Mouse (Mus musculus) monocyte, adult 5-6 weeks (primary cell): ENCODE measurements at regions not wholly inside any gene's neighbourhood (a gene's known extent, or its start where the extent isn't known, plus 50 kb on each side); places are given as distances from the start of the nearest gene placed in this dataset.
A peak's percentile ranks its signal among the peaks of the same experiment; 100 is the strongest.

Experiments
- ATAC-seq: fragments of 153-309, 156-312 bp; replicated peaks from 2 replicates; pipeline ENCODE4 v1.8.0; 2017; ENCODE audit warnings: mild to moderate bottlenecking; ENCODE audit not compliant: low TSS enrichment, insufficient number of reproducible peaks, severe bottlenecking, poor library complexity, low FRiP score

DNA sequence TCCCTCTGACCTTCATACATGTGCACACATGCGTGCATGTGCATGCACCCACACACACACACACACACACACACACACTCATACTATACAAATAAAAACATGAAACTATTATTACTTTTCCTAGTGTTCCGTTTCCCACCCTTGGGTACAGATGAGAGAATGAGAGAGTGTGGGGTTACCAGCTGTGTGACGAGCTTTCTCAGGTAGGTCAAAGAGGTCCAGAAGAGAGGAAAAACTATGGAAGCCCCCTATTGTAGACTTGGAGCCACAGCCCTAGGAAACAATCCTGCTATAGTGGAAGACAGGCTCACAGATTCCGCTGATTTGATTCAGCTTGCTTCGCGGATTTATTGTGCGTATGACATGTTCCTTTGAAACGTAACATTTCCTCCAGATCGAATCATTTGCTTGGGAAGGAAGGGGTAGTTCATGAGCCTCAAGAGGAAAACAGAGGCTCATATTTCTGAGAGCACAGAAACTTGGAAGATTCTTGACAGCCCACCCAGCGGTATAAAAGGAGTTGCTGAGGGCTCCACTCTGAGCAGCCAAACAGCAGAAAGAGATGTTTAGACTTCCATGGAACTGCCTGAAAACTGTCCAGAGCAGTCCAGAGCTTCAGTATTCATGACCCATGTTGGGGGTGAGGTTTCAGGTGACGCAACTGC is 2486.9 kb upstream of the 5930422O12Rik start:
- ATAC-seq, result no peak

GRCm38 (mm10) chr8:30946154-30947065 is 2482.1 kb upstream of the 5930422O12Rik start:
- ATAC-seq, result no peak

- ATAC-seq, result no peak
Observed at GRCm38 (mm10) chr8:30952818-30953217, 2475.7 kb upstream of the 5930422O12Rik start.

- ATAC-seq, result no peak
Observed at GRCm38 (mm10) chr8:30959436-30960180, 2468.9 kb upstream of the 5930422O12Rik start.

DNA sequence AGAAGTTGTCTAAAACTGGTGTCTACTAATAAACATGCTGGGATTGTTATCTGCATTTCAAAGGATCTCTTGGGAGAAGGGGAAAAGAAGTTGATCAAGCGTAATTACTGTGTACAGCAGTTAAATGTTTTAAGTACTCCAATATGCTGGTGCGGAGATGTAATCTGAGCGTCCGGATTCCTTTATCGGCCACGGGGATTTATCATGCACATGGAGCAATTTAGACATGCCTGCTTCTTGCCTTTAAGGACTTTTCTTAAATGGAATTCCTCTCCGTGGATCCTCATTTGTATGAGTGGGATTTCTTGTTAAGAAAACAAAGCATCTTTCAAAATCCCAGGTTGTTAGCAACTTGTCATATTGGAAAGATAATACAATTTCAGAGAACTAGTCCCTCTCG is 2468.0 kb upstream of the 5930422O12Rik start:
- ATAC-seq, result no peak

- ATAC-seq, result no peak
Observed at GRCm38 (mm10) chr8:30962207-30962606, 2466.3 kb upstream of the 5930422O12Rik start.

- no peak for ATAC-seq
Observed at GRCm38 (mm10) chr8:30982814-30983213, 2445.7 kb upstream of the 5930422O12Rik start.

DNA sequence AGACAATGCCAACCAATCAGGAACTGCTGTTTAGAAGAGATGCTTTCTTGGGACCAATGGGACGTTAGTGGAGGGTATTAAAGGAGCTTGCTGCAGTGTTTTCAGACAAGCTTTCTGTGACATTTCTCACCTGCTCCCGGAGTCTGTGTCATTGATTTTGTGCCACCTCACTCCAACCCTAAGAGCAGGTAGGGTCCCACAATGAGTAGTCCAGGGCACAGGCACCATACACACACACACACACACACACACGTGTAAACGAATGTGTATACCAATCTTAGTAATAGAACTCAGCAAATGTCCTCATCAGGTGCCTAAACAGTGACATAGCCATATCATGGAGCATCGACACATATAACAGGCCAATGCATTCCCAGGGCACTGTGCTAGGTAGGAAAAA is 2440.5 kb upstream of the 5930422O12Rik start:
- no peak for ATAC-seq

DNA sequence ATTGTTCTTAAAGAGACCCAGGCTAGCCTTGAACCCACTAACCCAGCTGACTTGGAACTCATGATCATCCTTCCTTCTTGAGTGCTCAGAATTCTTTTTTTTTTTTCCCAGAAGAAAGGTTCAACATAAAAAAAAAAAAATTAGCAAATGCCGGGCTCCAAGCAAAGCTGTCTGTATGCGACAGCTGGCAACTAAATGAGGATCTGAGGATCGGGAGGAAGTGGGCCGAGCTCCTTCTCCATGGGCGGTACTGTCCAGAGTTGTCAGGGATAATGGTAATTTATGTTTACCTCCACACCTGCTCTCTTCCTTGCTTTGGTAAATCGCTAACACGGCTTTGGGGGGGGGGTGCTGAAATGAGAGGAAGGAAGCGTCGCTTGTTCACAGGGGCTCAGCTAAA is 2429.9 kb upstream of the 5930422O12Rik start:
- no peak for ATAC-seq

GRCm38 (mm10) chr8:31000120-31000519 is 2428.4 kb upstream of the 5930422O12Rik start:
- ATAC-seq, result no peak

DNA sequence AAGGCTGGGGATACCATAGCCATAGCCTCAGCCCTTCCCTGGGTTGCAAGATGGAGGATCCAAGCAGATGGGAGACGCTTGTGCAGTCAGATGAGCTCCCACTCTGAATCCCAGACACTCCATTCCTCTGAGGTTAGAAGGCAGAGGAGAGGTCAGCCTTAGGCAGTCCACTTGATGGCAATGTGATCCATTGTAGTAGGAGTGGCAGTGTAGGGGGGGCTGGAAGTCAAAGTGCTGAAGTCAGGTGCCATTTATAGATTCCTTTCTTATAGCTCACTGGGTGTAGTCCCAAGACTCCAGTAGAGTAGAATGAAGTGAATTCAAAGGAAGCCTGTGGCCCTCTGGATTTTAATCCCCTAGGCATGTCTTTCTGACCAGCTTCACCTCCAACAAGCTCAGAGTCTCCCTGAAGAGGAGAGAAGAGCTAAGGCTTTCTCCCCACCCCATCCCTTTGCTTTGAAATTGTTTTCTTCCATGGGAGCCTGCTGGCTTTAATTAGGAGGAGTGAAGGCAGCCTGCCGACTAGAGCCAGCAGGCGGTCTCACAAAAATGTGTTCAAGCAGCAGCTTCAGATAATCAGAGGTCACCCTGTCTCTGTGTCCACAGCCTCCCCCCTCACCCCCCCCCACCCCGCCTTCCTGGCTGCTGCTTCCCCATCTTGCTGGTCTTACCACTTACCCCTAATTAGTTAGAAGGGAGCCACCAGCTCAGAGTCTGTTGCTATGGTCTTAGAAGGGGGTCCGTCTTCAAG is 2426.4 kb upstream of the 5930422O12Rik start:
- ATAC-seq, result no peak

DNA sequence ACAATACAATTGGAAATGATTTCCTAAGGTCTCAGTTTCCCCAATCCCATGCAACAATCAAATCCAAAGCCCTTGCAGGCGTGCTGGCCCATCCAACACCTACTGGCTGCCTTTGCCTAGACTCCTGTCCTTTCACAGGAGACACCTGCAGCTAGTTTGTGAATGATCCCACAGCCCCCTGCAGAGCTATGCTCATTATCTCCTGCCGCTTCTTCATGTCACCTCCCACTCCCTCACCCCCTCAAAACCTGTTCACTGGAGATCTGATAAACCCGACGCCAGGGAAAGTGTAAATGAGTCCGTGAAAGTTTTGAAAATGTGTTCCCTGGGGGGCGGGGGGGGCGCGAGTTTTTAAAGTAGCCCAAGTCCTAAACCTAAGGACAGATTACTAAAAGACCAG is 2420.2 kb upstream of the 5930422O12Rik start:
- ATAC-seq, result no peak

- ATAC-seq, result no peak
Observed at GRCm38 (mm10) chr8:31012068-31012467, 2416.4 kb upstream of the 5930422O12Rik start.

DNA sequence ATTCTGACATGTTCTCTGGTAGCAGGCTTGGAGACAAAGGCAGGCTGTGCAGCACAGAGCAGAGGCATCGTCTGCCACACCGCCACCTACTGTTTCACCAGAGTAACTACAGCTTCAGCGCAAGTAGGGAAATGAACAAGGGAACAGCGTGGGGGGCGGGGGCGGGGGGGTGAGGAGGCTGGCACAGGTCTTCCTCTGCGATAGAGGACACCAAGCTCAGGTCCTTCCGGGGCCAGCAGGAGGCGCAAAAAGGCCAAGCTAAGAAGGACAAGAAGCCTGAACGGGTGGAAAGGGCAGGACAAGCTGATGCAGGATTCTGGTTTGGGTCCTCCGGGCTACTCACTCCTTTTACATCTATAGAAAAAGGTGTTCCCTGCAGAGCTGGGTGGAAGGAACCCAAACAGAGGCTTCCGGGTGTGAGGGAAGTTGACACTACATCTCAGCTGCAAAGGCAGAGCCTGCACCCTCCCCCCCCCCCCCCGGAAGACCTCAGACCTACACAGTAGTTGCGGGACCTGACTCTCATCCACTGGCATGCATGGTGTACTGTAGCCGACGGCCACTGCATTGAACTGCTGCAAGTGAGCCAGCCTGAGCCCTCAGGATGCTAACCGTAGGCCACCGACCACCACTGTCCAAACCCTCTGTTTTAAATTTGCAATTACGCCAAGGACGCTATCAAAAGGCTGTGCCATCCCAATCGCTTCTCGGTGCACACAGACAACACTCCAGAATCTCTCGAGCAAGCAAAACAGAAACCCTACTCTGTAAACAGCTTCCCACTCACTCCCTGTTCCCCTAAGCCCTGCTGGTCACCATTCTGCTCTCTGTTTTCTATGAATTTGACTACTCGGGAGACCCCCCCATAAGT is 2396.6 kb upstream of the 5930422O12Rik start:
- ATAC-seq, result peak; percentile 65

DNA sequence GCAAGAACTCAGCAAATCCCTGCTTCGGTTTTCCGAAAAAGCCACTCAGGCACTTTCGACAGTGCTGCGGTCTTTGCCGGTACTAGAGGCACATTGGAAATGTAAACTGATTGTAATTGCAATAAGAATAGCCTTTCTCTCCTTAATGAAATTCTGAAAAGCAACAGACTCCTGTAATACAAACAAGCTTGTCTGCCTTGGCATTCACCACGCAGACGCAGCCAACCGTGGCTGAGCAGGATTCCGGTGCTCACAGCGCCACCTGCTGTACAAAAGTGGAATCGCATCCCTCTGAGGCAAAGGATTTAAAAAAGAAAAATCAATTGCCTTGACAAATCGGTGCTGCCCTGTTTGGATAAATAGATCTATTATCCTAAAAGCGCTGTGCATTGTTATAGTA is 2395.2 kb upstream of the 5930422O12Rik start:
- ATAC-seq, result 0 out of 2 replicates have a peak, but pooled peaks have one; percentile 41

DNA sequence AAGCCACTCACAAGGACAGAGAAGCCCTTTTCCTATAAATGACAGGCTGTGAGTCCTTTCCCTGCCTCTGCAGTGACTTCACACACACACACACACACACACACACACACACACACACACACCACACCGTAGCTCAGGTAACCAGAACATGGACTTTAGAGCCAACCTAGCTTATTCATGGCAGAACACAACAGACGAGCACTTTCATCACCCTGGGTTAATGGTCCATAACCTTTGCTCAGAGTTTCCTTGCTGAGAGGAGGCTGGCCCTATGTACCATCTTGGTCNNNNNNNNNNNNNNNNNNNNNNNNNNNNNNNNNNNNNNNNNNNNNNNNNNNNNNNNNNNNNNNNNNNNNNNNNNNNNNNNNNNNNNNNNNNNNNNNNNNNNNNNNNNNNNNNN is 2391.6 kb upstream of the 5930422O12Rik start:
- no peak for ATAC-seq
